Mouse (Mus musculus): ENCODE results near the gene Epn3. TPM values are rescaled to one million over a fixed set of nuclear protein-coding genes. Genes with fewer than 3 reads are reported as not detected.

The Epn3 gene
- total RNA-seq, 2 experiments from 2014 or later, result not detected

GRCm38 (mm10) chr11:94472585-94472915 is 27.2 kb downstream of the Epn3 start:
- no peak for ATAC-seq (replicated peaks; ENCODE audit: poor library complexity, severe bottlenecking)

DNA sequence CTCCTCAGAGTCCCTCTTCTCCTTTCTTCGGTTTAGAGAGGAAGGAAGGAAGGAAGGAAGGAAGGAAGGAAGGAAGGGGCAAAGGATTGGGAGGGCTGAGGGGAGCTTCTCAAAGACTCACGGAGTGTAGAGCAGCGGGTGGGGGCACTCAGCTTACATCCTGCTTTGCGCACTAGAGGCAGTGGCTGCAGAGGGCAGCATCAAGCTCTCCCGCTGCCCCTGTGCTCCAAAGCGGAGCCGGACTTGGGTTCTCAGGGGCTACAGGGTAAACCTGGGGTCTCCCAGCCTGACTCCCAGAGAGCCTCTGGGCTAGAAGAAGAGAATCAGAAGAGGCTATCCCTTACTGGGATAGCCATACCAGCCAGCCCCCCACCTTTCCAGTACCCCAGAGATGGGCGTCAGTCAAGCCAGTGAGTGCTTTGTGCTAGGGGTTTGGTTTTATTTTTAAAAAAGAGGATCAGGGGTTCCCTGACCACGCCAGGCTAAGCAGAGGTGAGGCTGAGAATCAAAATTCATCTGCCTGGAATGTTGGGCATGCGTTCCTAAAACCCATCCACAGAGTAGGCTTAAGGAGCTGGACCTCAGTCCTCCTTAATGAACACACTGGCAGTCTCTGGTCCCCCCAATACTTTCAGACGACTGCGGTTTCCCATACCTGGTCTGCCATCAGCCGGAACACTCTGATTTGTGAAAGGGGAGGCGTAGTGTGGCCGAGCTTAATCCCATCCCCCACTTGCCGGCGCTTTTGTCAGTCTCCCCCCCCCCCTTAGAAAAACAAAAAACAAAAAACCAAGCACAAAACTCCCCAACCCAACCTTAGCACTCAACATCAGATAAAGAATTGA is 27.8 kb downstream of the Epn3 start:
- ATAC-seq (replicated peaks; ENCODE audit: poor library complexity, severe bottlenecking), result no peak

GRCm38 (mm10) chr11:94470391-94470790 is 29.4 kb downstream of the Epn3 start:
- no peak for ATAC-seq (replicated peaks; ENCODE audit: poor library complexity, severe bottlenecking)

DNA sequence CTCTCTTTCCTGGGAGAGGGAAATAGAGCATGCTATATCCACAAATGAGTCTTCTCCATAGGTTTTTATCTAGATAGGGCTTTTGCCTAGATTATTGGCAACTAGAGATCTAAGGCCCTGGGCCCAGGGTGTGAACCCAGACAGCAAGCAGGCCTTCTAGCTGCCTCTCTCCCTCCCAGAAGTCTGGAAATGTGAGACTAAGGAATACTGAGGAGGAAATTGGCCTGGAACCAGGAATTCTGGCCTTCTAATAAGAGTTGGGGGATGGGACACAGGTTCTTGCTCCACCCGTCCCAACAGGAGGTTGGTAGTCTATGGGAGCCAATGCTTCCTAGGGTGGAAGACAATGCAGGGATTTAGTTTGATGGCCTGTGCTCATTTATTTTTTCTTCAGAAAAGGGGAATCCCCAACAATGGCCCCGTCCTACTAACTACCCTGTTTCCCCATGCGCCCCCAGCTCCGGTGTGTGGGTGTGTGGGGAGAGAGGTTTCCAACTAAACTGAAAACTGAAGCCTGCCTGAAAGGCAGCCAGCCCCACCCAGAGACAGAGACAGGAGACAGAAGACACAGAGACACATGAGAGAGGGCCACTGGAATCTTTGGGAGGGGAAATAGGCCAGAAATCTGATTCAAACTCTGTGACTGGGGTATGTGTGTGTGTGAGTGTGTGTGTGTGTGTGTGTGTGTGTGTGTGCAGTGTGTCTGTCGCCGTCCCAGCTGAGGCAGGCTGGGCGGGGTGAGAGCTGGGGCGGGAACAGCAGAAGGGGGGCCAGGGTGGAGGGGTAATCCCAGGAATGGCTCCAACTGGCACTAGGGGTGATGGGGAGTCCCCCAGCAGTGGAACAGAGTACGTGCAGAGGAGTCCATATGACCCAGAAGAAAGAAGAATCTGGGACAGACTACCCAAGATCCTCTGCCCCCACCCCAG is 30.4 kb downstream of the Epn3 start:
- no peak for ATAC-seq (replicated peaks; ENCODE audit: poor library complexity, severe bottlenecking)

DNA sequence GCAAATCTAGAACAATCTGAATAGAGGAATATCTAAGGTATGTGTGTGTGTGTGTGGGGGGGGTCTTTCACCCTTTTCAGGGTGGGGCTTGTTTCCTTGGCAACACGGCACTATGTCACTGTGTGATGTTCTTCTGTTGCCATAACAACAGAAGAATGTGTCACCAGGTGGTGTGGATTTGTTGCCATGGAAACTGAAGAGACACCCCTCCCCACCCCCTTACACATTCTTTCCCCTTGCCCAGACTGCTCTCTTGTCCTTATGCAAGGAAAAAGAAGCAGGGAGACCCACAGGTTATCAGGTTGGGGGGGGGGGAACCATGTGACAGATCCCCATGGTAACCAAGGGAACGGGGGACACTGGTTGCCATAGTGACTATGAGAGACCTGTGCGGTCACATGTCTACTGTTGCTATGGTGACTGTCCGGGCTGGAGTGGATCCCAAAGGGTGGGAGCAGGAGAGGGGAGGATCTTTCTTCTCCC is 31.2 kb downstream of the Epn3 start:
- ATAC-seq (replicated peaks; ENCODE audit: poor library complexity, severe bottlenecking), result no peak

GRCm38 (mm10) chr11:94466333-94466855 is 33.4 kb downstream of the Epn3 start:
- no peak for ATAC-seq (replicated peaks; ENCODE audit: poor library complexity, severe bottlenecking)

DNA sequence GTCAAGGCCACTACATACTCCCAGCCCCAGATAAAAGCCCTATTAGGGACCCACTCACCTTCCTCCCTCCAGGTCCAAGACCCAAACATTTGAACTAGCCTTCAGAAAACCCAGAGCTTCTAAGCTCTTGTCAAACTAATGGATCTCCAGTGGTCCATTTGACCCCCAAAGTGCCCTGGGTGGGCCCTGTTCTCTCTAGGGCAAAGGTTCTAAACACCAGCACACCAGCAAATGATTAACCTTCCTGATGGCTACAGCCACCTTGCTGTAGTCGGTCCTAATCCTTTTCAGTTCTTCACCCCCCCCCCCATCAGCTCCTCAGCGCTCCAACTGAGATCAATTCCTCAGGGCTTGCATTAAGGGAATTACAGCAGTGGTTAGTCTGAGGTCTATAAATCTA is 35.6 kb downstream of the Epn3 start:
- no peak for ATAC-seq (replicated peaks; ENCODE audit: poor library complexity, severe bottlenecking)

GRCm38 (mm10) chr11:94461856-94462255 is 37.9 kb downstream of the Epn3 start:
- ATAC-seq (replicated peaks; ENCODE audit: poor library complexity, severe bottlenecking), result no peak

- no peak for ATAC-seq (replicated peaks; ENCODE audit: poor library complexity, severe bottlenecking)
These were observed 42.8 kb downstream of the Epn3 start for GRCm38 (mm10) chr11:94457001-94457400.

GRCm38 (mm10) chr11:94456347-94456746 is 43.4 kb downstream of the Epn3 start:
- ATAC-seq (replicated peaks; ENCODE audit: poor library complexity, severe bottlenecking), result no peak

DNA sequence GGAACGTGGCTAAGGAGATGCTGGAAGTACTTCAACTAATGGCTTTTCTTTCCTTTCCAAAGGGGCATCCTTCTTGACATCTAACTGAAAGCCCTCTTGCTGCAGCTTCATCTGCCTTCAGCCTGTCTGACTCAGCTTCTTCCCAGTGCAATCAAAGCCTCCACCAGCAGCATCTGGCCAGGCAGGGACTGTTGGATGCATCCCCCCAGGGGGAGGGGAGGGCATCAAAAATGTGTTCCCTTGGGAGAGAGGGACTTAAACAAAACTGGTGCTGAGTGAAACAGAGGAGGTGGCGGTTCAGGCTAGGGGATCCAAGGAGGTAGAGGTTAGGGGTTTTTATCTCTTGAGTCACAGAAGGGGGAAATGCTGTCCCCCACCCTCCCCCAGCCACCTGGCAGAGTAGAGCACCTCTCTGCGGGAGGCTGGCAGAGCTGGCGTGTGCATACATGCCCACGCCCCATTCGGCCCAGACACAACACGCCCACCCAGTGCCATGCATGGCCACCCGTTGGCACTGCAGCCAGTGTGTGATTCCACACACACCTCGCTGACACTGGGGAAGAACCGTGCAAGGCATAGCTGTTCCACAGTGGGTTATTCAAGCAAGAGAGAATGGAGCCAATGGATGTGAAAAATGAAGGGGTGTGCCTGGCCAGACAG is 44.5 kb downstream of the Epn3 start:
- ATAC-seq (replicated peaks; ENCODE audit: poor library complexity, severe bottlenecking), result no peak

DNA sequence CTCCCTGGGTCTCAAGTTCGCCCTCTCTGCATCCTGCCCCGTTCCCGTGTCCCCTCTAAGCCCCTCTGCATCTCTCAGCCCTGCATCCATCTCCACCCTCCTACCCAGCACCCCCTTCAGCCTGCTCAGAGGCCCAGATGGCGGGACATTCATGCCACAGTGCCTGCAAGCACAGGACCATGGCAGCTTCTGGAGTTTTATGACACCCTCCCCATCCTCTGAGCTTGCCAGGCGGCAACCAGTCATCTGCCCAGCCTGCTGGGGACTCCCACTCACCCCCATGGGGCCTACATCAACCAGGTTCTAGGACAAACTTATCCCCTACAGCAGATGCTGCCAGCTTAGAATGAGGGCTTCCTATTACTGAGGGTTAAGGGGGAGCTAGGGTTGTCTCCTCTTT is 45.0 kb downstream of the Epn3 start:
- ATAC-seq (replicated peaks; ENCODE audit: poor library complexity, severe bottlenecking), result no peak

GRCm38 (mm10) chr11:94451091-94451773 is 48.5 kb downstream of the Epn3 start:
- ATAC-seq (replicated peaks; ENCODE audit: poor library complexity, severe bottlenecking), result no peak

GRCm38 (mm10) chr11:94449886-94450285 is 49.9 kb downstream of the Epn3 start:
- no peak for ATAC-seq (replicated peaks; ENCODE audit: poor library complexity, severe bottlenecking)

- ATAC-seq (replicated peaks; ENCODE audit: poor library complexity, severe bottlenecking), result no peak
These were observed 50.5 kb downstream of the Epn3 start for GRCm38 (mm10) chr11:94449239-94449638.

DNA sequence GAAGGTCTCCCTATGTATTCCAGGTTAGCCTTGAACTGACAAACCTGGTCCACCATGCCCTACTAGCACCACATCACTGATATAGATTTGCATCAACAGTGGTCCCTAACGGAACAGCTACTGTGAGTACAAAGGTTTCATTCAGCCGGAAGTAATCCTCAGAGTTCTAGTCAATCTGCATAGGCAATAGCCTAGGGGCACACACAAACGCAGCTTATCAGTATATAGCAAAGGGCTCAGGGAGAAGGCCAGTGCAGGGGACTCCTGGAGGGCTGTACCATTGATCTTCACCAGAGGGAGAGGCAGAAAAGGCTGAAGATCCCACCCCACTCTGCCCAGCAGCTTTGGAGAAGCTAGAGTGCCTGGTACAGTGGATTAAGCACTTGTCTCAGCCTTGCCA is 52.8 kb downstream of the Epn3 start:
- no peak for ATAC-seq (replicated peaks; ENCODE audit: poor library complexity, severe bottlenecking)

DNA sequence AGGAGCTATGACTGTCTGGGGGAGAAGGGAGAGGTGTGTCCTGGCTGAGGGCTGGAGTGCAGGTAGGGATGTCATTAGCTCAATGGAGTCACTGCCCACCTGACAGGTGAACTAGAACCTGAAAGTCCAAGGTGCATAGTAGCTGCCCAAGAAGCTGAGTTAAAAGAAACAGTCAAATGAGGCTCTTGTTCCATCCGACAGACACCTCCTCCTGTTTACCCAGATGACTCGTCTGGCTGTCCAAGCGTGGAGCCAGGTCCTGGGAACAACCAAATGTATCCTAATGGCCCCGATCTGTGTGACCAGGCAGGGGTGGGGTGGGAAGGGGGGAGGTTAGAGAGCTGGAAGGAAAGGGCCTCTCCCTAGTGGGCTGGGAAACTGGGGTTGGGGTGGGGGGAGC is 54.5 kb downstream of the Epn3 start:
- ATAC-seq (replicated peaks; ENCODE audit: poor library complexity, severe bottlenecking), result no peak

GRCm38 (mm10) chr11:94444829-94445228 is 54.9 kb downstream of the Epn3 start:
- no peak for ATAC-seq (replicated peaks; ENCODE audit: poor library complexity, severe bottlenecking)

GRCm38 (mm10) chr11:94441752-94442151 is 58.0 kb downstream of the Epn3 start:
- no peak for ATAC-seq (replicated peaks; ENCODE audit: poor library complexity, severe bottlenecking)

GRCm38 (mm10) chr11:94441122-94441521 is 58.7 kb downstream of the Epn3 start:
- ATAC-seq (replicated peaks; ENCODE audit: poor library complexity, severe bottlenecking), result no peak

Data from granulocyte monocyte progenitor cell, adult 5-6 weeks (primary cell).